Mouse (Mus musculus): ENCODE results near the gene Dtd1. TPM values are rescaled to one million over a fixed set of nuclear protein-coding genes. Genes with fewer than 3 reads are reported as not detected.

Gene Dtd1
- total and polyA plus RNA-seq, 3 experiments = 32.5 to 36.0 TPM; not detected in 1

GRCm38 (mm10) chr2:144770452-144770941 is 170.8 kb downstream of the Dtd1 start:
- TF ChIP-seq POLR2AphosphoS2 (IDR thresholded peaks at IDR 0.05; ENCODE audit: low read length) (no peak), ZNF384 (IDR thresholded peaks at IDR 0.05; ENCODE audit: low read depth, low read length) (no peak), ELF1 (IDR thresholded peaks at IDR 0.05; ENCODE audit: low read depth, low read length) (no peak), RCOR1 (IDR thresholded peaks at IDR 0.05; ENCODE audit: low read depth, low read length) (no peak), UBTF (IDR thresholded peaks at IDR 0.05; ENCODE audit: borderline replicate concordance, insufficient read depth, low read depth, low read length) (no peak), SIN3A (IDR thresholded peaks at IDR 0.05; ENCODE audit: low read length) (no peak), ETS1 (IDR thresholded peaks at IDR 0.05; ENCODE audit: low read depth, low read length) (no peak), ZC3H11A (IDR thresholded peaks at IDR 0.05; ENCODE audit: low read depth, low read length) (no peak), CHD2 (IDR thresholded peaks at IDR 0.05; ENCODE audit: low read length) (no peak)
- H3K79me2 ChIP-seq (ENCODE audit: control insufficient read depth, insufficient read depth, low read length, poor library complexity) = no peaks in the 10 kb centered on the region

GRCm38 (mm10) chr2:144771841-144772240 is 172.1 kb downstream of the Dtd1 start:
- H3K9ac ChIP-seq (ENCODE audit: control insufficient read depth, low read depth, low read length, poor library complexity, severe bottlenecking) = no peak overlapping the region
- no peaks in the 10 kb centered on the region; a peak in 1 of 4 replicates for H3K36me3 ChIP-seq (ENCODE audit: control insufficient read depth in 1 of 2, insufficient read depth in 2 of 2, low read length in 2 of 2)
- no peaks in the 10 kb centered on the region for H3K79me2 ChIP-seq (ENCODE audit: control insufficient read depth, insufficient read depth, low read length, poor library complexity)
- no peak overlapping the region for H3K27ac ChIP-seq (ENCODE audit: control insufficient read depth, low read depth, low read length)
- H3K4me1 ChIP-seq (ENCODE audit: control insufficient read depth in 1 of 2, insufficient read depth in 2 of 2, low read length in 2 of 2) = no peaks in the 10 kb centered on the region
- H3K4me3 ChIP-seq (ENCODE audit: control insufficient read depth in 1 of 2, insufficient read depth in 1 of 2, low read depth in 2 of 2, low read length in 2 of 2) = no peak overlapping the region
- H3K9me3 ChIP-seq (replicated peaks; ENCODE audit: insufficient read depth, low read length) = no peaks in the 10 kb centered on the region
- TF ChIP-seq POLR2AphosphoS5 (IDR thresholded peaks at IDR 0.05; ENCODE audit: borderline replicate concordance, low read depth, low read length) (no peak), KAT2A (conservative IDR thresholded peaks at IDR 0.05; ENCODE audit: low read depth, low read length) (no peak), ZKSCAN1 (IDR thresholded peaks at IDR 0.05; ENCODE audit: low read depth, low read length) (no peak), MAZ (IDR thresholded peaks at IDR 0.05; ENCODE audit: low read depth, low read length) (no peak), MYC (IDR thresholded peaks at IDR 0.05; ENCODE audit: low read depth, low read length) (no peak), UBTF (IDR thresholded peaks at IDR 0.05; ENCODE audit: borderline replicate concordance, insufficient read depth, low read depth, low read length) (no peak), NELFE (IDR thresholded peaks at IDR 0.05; ENCODE audit: low read depth, low read length) (no peak), MAFK (IDR thresholded peaks at IDR 0.05; ENCODE audit: borderline replicate concordance, low read depth, low read length) (no peak), TCF12 (IDR thresholded peaks at IDR 0.05; ENCODE audit: low read depth, low read length) (no peak), RCOR1 (IDR thresholded peaks at IDR 0.05; ENCODE audit: low read depth, low read length) (no peak), JUND (IDR thresholded peaks at IDR 0.05; ENCODE audit: low read depth, low read length) (no peak), ELF1 (IDR thresholded peaks at IDR 0.05; ENCODE audit: low read depth, low read length) (no peak), TAL1 (IDR thresholded peaks at IDR 0.05; ENCODE audit: low read length) (no peak)
- no peak for DNase-seq (ENCODE audit: low read depth, low spot score)
- no peaks in the 10 kb centered on the region for H3K27me3 ChIP-seq (ENCODE audit: control insufficient read depth in 1 of 2, insufficient read depth in 2 of 2, low read length in 2 of 2)

More at GRCm38 (mm10) chr2:144770452-144770941, 170.8 kb downstream of the Dtd1 start:
- no peaks in the 10 kb centered on the region for H3K4me1 ChIP-seq (ENCODE audit: control insufficient read depth in 1 of 2, insufficient read depth in 2 of 2, low read length in 2 of 2)
- no peaks in the 10 kb centered on the region; a peak in 1 of 4 replicates for H3K36me3 ChIP-seq (ENCODE audit: control insufficient read depth in 1 of 2, insufficient read depth in 2 of 2, low read length in 2 of 2)
- no peak overlapping the region for H3K27ac ChIP-seq (ENCODE audit: control insufficient read depth, low read depth, low read length)
- no peaks in the 10 kb centered on the region for H3K27me3 ChIP-seq (ENCODE audit: control insufficient read depth in 1 of 2, insufficient read depth in 2 of 2, low read length in 2 of 2)
- no peak for DNase-seq (ENCODE audit: low read depth, low spot score)
- H3K9me3 ChIP-seq (replicated peaks; ENCODE audit: insufficient read depth, low read length) = no peaks in the 10 kb centered on the region
- no peak overlapping the region for H3K4me3 ChIP-seq (ENCODE audit: control insufficient read depth in 1 of 2, insufficient read depth in 1 of 2, low read depth in 2 of 2, low read length in 2 of 2)
- no peak overlapping the region for H3K9ac ChIP-seq (ENCODE audit: control insufficient read depth, low read depth, low read length, poor library complexity, severe bottlenecking)

Data from MEL (cell line).